Mouse (Mus musculus) CH12.LX (cell line): ENCODE measurements around the gene Osbp2.

Experiments used
- CTCF ChIP-seq, 2 experiments: IDR thresholded peaks in 1 of 2; conservative IDR thresholded peaks in 1 of 2; 2 replicates each; pipeline ENCODE4 v1.5.1; 2011 to 2012; ENCODE audit warnings: low read depth in 2 of 2, low read length in 2 of 2, improper control_type of control experiment in 1 of 2, inconsistent platforms in 1 of 2, mild to moderate bottlenecking in 1 of 2, moderate library complexity in 1 of 2
- E2F4 ChIP-seq: IDR thresholded peaks from 2 replicates; pipeline ENCODE4 v1.6.1; 2011; ENCODE audit warnings: low read depth, low read length, improper control_type of control experiment; ENCODE audit not compliant: insufficient replicate concordance
- ELF1 ChIP-seq: IDR thresholded peaks from 2 replicates; pipeline ENCODE4 v1.6.1; 2014; ENCODE audit warnings: low read depth, mild to moderate bottlenecking, inconsistent platforms, low read length, improper control_type of control experiment
- EP300 ChIP-seq: IDR thresholded peaks from 2 replicates; pipeline ENCODE4 v1.6.1; 2011; ENCODE audit warnings: low read length, improper control_type of control experiment
- GABPA ChIP-seq: IDR thresholded peaks from 2 replicates; pipeline ENCODE4 v1.6.1; 2012; ENCODE audit warnings: low read depth, low read length, improper control_type of control experiment, inconsistent platforms; ENCODE audit not compliant: insufficient replicate concordance
- MAFK ChIP-seq: IDR thresholded peaks from 2 replicates; pipeline ENCODE4 v1.6.1; 2011; ENCODE audit warnings: low read length, improper control_type of control experiment; ENCODE audit not compliant: insufficient replicate concordance
- MEF2A ChIP-seq: IDR thresholded peaks from 2 replicates; pipeline ENCODE4 v1.6.1; 2014; ENCODE audit warnings: low read depth, mild to moderate bottlenecking, inconsistent platforms, low read length, improper control_type of control experiment, borderline replicate concordance
- POLR2A ChIP-seq: IDR thresholded peaks from 2 replicates; pipeline ENCODE4 v1.6.1; 2011; ENCODE audit warnings: low read depth, mild to moderate bottlenecking, improper control_type of control experiment, low read length
- POLR2AphosphoS2 ChIP-seq: IDR thresholded peaks from 2 replicates; pipeline ENCODE4 v1.6.1; 2011; ENCODE audit warnings: low read depth, low read length, improper control_type of control experiment
- RAD21 ChIP-seq: IDR thresholded peaks from 2 replicates; pipeline ENCODE4 v1.6.1; 2011; ENCODE audit warnings: low read depth, mild to moderate bottlenecking, low read length, improper control_type of control experiment, moderate library complexity
- TBP ChIP-seq: conservative IDR thresholded peaks from 2 replicates; pipeline ENCODE4 v1.6.1; 2011; ENCODE audit warnings: low read depth, low read length, improper control_type of control experiment
- USF2 ChIP-seq: conservative IDR thresholded peaks from 2 replicates; pipeline ENCODE4 v1.6.1; 2011; ENCODE audit warnings: low read depth, low read length, improper control_type of control experiment
- ZMIZ1 ChIP-seq: IDR thresholded peaks from 2 replicates; pipeline ENCODE4 v1.6.1; 2012; ENCODE audit warnings: low read depth, mild to moderate bottlenecking, inconsistent platforms, low read length, improper control_type of control experiment

- TF ChIP-seq CTCF (conservative IDR thresholded peaks at IDR 0.05 in 1 of 2, IDR thresholded peaks at IDR 0.05 in 1 of 2; ENCODE audit: low read depth in 2 of 2, low read length in 2 of 2): no peak
- no peak for TF ChIP-seq TBP
- TF ChIP-seq ELF1: no peak
- no peak for TF ChIP-seq RAD21
- no peak for TF ChIP-seq POLR2A
- no peak for TF ChIP-seq E2F4
- no peak for TF ChIP-seq MEF2A
- no peak for TF ChIP-seq ZMIZ1
- no peak for TF ChIP-seq GABPA
- no peak for TF ChIP-seq POLR2AphosphoS2
- TF ChIP-seq MAFK: 0 out of 2 replicates have a peak, but pooled peaks have one; percentile 35
- no peak for TF ChIP-seq USF2
- TF ChIP-seq EP300: no peak
Observed at GRCm38 (mm10) chr11:3661964-3662363, 201.7 kb downstream of the Osbp2 start.
